Mouse (Mus musculus) spleen, adult 2 months (tissue): ENCODE data around the gene Exoc3l.

ENCODE experiments used
- CTCF ChIP-seq: fragments of 200-500 bp; IDR thresholded peaks from 2 replicates; pipeline ENCODE4 v1.5.1; 2011; ENCODE audit warnings: mild to moderate bottlenecking, inconsistent platforms; ENCODE audit not compliant: insufficient read depth, insufficient read length, insufficient replicate concordance; ENCODE audit errors: extremely low read depth
- POLR2A ChIP-seq: fragments of 200-500 bp; IDR thresholded peaks from 2 replicates; pipeline ENCODE4 v1.6.1; 2011; ENCODE audit warnings: low read depth, low read length, inconsistent platforms

GRCm38 (mm10) chr8:105290554-105291314 lies 5.2 kb downstream of the Exoc3l start:
- TF ChIP-seq CTCF (peak; percentile 93; the same call in 1 of the 2 replicates), POLR2A (no peak)
